Mouse (Mus musculus) heart, embryonic 14.5 days (tissue): ENCODE results near the gene Daam2. TPM values are rescaled to one million over a fixed set of nuclear protein-coding genes. Genes with fewer than 3 reads are reported as not detected.
"Not testable (repeated sequence)": the region's sequence is repeated elsewhere in the genome, so short reads cannot be mapped to it uniquely, and the experiment has no call there.

Experiments
- ATAC-seq: fragments of 200-750 bp; cut with Nextera tagmentation; 2 replicates; pipeline ENCODE4 v1.8.0; 2017; ENCODE audit warnings: low read depth, moderate TSS enrichment; ENCODE audit not compliant: insufficient number of reproducible peaks, insufficient read depth, low FRiP score
- H3K27ac ChIP-seq, 2 experiments: fragments of 200-500 bp in 1 of 2; fragments of 300-500 bp in 1 of 2; sonication (generic) in 1 of 2; replicated peaks in 1 of 2; 2 replicates each; pipeline ENCODE4 v1.5.1; 2012 to 2014; ENCODE audit warnings: low read depth in 2 of 2, low read length in 2 of 2, control low read depth in 1 of 2, mild to moderate bottlenecking in 1 of 2, mixed read lengths in 1 of 2; ENCODE audit not compliant: control insufficient read depth in 1 of 2, insufficient read depth in 1 of 2
- H3K27me3 ChIP-seq: fragments of 300-500 bp; sonication (generic); 2 replicates; pipeline ENCODE4 v1.6.1; 2014; ENCODE audit warnings: mild to moderate bottlenecking, low read length, control low read depth; ENCODE audit not compliant: control insufficient read depth, insufficient read depth
- H3K36me3 ChIP-seq: fragments of 300-500 bp; sonication (generic); 2 replicates; pipeline ENCODE4 v1.6.1; 2014; ENCODE audit warnings: mild to moderate bottlenecking, control low read depth, low read length, mixed read lengths; ENCODE audit not compliant: control insufficient read depth, insufficient read depth
- H3K4me1 ChIP-seq, 2 experiments: fragments of 200-500 bp in 1 of 2; fragments of 300-500 bp in 1 of 2; sonication (generic) in 1 of 2; 2 replicates each; pipeline ENCODE4 v1.6.1; 2012 to 2014; ENCODE audit warnings: low read length in 2 of 2, control low read depth in 1 of 2, mixed read lengths in 1 of 2; ENCODE audit not compliant: control insufficient read depth in 2 of 2, insufficient read depth in 2 of 2
- H3K4me2 ChIP-seq: fragments of 300-500 bp; sonication (generic); 2 replicates; pipeline ENCODE4 v1.6.1; 2014; ENCODE audit warnings: mild to moderate bottlenecking, low read length
- H3K4me3 ChIP-seq, 2 experiments: fragments of 200-500 bp in 1 of 2; fragments of 300-500 bp in 1 of 2; sonication (generic) in 1 of 2; 2 replicates each; pipeline ENCODE4 v1.5.1; 2012 to 2014; ENCODE audit warnings: low read length in 2 of 2, mild to moderate bottlenecking in 2 of 2, control low read depth in 1 of 2, low read depth in 1 of 2, moderate library complexity in 1 of 2; ENCODE audit not compliant: control insufficient read depth in 1 of 2, insufficient read depth in 1 of 2
- H3K9ac ChIP-seq: fragments of 300-500 bp; sonication (generic); 2 replicates; pipeline ENCODE4 v1.6.1; 2014; ENCODE audit warnings: mild to moderate bottlenecking, low read length
- H3K9me3 ChIP-seq: fragments of 300-500 bp; sonication (generic); 2 replicates; pipeline ENCODE4 v1.6.1; 2016; ENCODE audit warnings: low read length, control low read depth; ENCODE audit not compliant: control insufficient read depth
- WGBS: fragments of 180-500 bp; shearing (Covaris S2); extraction: QIAGEN DNeasy Blood & Tissue Kit; methylation state at CpG from one replicate; pipeline ENCODE4 v1.1.7; 2014; 5-methylcytosine and 5-hydroxymethylcytosine counted together
- polyA plus RNA-seq: library from polyadenylated mRNA; unstranded; fragments of >200 nt; fragmentation: Nextera tagmentation; extraction: Ambion mirVana; gene quantifications from 2 replicates; pipeline ENCODE4 v1.2.1, GENCODE M21; 2014

Daam2 gene
- polyA plus RNA-seq, 1 experiment from 2014 or later = 4.7 TPM

GRCm38 (mm10) chr17:49464884-49465283 lies 99.3 kb downstream of the Daam2 start:
- no peaks in the 10 kb centered on the region for H3K27me3 ChIP-seq

GRCm38 (mm10) chr17:49458386-49458785 lies 105.8 kb downstream of the Daam2 start:
- ATAC-seq = no peak
- no peak overlapping the region for H3K27ac ChIP-seq

More at GRCm38 (mm10) chr17:49464884-49465283, 99.3 kb downstream of the Daam2 start:
- Histone ChIP-seq H3K9ac (no peak overlapping the region), H3K27ac (no peak overlapping the region), H3K4me1 (no peaks in the 10 kb centered on the region), H3K36me3 (peaks cover 23% of the 10 kb centered on the region), H3K4me3 (no peak overlapping the region), H3K9me3 (no peaks in the 10 kb centered on the region), H3K4me2 (no peak overlapping the region)
- ATAC-seq = no peak
- 77% methylated on average over 3 of the region's 3 CpGs for WGBS

GRCm38 (mm10) chr17:49457833-49458232 lies 106.3 kb downstream of the Daam2 start:
- WGBS = 60% methylated on average over 3 of the region's 3 CpGs
- no peaks in the 10 kb centered on the region for H3K9me3 ChIP-seq
- no peak overlapping the region for H3K9ac ChIP-seq
- ATAC-seq = no peak
- no peaks in the 10 kb centered on the region for H3K4me1 ChIP-seq
- no peak overlapping the region for H3K27ac ChIP-seq
- H3K4me3 ChIP-seq = no peak overlapping the region
- peaks cover 43% of the 10 kb centered on the region for H3K36me3 ChIP-seq
- no peaks in the 10 kb centered on the region for H3K27me3 ChIP-seq
- no peak overlapping the region for H3K4me2 ChIP-seq

More at GRCm38 (mm10) chr17:49458386-49458785, 105.8 kb downstream of the Daam2 start:
- H3K9me3 ChIP-seq = no peaks in the 10 kb centered on the region
- no peaks in the 10 kb centered on the region for H3K4me1 ChIP-seq
- 94% methylated on average over 18 of the region's 18 CpGs for WGBS
- H3K27me3 ChIP-seq = no peaks in the 10 kb centered on the region
- no peak overlapping the region for H3K4me3 ChIP-seq
- no peak overlapping the region for H3K4me2 ChIP-seq
- peaks cover 45% of the 10 kb centered on the region for H3K36me3 ChIP-seq
- no peak overlapping the region for H3K9ac ChIP-seq

GRCm38 (mm10) chr17:49456334-49456733 lies 107.8 kb downstream of the Daam2 start:
- no peak for ATAC-seq
- no peak overlapping the region for H3K9ac ChIP-seq
- peaks cover 38% of the 10 kb centered on the region for H3K36me3 ChIP-seq
- no peaks in the 10 kb centered on the region for H3K9me3 ChIP-seq
- no peaks in the 10 kb centered on the region for H3K4me1 ChIP-seq
- WGBS = 83% methylated on average over 4 of the region's 4 CpGs
- H3K4me2 ChIP-seq = no peak overlapping the region
- H3K27ac ChIP-seq = no peak overlapping the region
- no peaks in the 10 kb centered on the region for H3K27me3 ChIP-seq
- H3K4me3 ChIP-seq = no peak overlapping the region

- Histone ChIP-seq H3K36me3 (peaks cover 34% of the 10 kb centered on the region), H3K4me2 (no peak overlapping the region), H3K9ac (no peak overlapping the region), H3K4me1 (peaks cover 10 to 11% of the 10 kb centered on the region in 2 experiments), H3K27ac (no peak overlapping the region), H3K9me3 (no peaks in the 10 kb centered on the region), H3K27me3 (no peaks in the 10 kb centered on the region), H3K4me3 (no peak overlapping the region)
- WGBS = 75% methylated on average over 6 of the region's 6 CpGs
- ATAC-seq = no peak
Observed at GRCm38 (mm10) chr17:49450922-49451321, 113.2 kb downstream of the Daam2 start.

GRCm38 (mm10) chr17:49449230-49449608 lies 114.9 kb downstream of the Daam2 start:
- Histone ChIP-seq H3K27me3 (no peaks in the 10 kb centered on the region), H3K27ac (0 out of 4 replicates have a peak overlapping the region, but pooled peaks of 1 of the 2 experiments have one; percentile 2), H3K4me1 (peaks cover 10 to 11% of the 10 kb centered on the region in 2 experiments), H3K9me3 (no peaks in the 10 kb centered on the region), H3K4me3 (no peak overlapping the region), H3K9ac (no peak overlapping the region), H3K4me2 (no peak overlapping the region), H3K36me3 (peaks cover 18% of the 10 kb centered on the region)
- 69% methylated on average over 8 of the region's 8 CpGs for WGBS
- ATAC-seq = peak; percentile 43; the same call in 1 of the 2 replicates

- Histone ChIP-seq H3K9ac (no peak overlapping the region), H3K4me1 (peaks cover 10 to 11% of the 10 kb centered on the region in 2 experiments), H3K4me3 (no peak overlapping the region), H3K27me3 (no peaks in the 10 kb centered on the region), H3K27ac (0 out of 4 replicates have a peak overlapping the region, but pooled peaks of 1 of the 2 experiments have one; percentile 2), H3K36me3 (peaks cover 14% of the 10 kb centered on the region; the same call in 1 of the 2 replicates), H3K4me2 (no peak overlapping the region), H3K9me3 (no peaks in the 10 kb centered on the region)
- peak; percentile 61 for ATAC-seq
- WGBS = 48% methylated on average over 8 of the region's 9 CpGs
Observed at GRCm38 (mm10) chr17:49448570-49449229, 115.4 kb downstream of the Daam2 start.

GRCm38 (mm10) chr17:49442841-49443240 lies 121.3 kb downstream of the Daam2 start:
- H3K4me2 ChIP-seq, H3K9ac ChIP-seq, H3K27ac ChIP-seq, ATAC-seq, H3K4me3 ChIP-seq, H3K27me3 ChIP-seq, H3K9me3 ChIP-seq, H3K4me1 ChIP-seq: not testable (repeated sequence)
- H3K36me3 ChIP-seq = peaks cover 23% of the 10 kb centered on the region
- WGBS = 68% methylated on average over 3 of the region's 3 CpGs
